8 mouse cellular contexts compared by ENCODE assay signal in the genomic region with DNA sequence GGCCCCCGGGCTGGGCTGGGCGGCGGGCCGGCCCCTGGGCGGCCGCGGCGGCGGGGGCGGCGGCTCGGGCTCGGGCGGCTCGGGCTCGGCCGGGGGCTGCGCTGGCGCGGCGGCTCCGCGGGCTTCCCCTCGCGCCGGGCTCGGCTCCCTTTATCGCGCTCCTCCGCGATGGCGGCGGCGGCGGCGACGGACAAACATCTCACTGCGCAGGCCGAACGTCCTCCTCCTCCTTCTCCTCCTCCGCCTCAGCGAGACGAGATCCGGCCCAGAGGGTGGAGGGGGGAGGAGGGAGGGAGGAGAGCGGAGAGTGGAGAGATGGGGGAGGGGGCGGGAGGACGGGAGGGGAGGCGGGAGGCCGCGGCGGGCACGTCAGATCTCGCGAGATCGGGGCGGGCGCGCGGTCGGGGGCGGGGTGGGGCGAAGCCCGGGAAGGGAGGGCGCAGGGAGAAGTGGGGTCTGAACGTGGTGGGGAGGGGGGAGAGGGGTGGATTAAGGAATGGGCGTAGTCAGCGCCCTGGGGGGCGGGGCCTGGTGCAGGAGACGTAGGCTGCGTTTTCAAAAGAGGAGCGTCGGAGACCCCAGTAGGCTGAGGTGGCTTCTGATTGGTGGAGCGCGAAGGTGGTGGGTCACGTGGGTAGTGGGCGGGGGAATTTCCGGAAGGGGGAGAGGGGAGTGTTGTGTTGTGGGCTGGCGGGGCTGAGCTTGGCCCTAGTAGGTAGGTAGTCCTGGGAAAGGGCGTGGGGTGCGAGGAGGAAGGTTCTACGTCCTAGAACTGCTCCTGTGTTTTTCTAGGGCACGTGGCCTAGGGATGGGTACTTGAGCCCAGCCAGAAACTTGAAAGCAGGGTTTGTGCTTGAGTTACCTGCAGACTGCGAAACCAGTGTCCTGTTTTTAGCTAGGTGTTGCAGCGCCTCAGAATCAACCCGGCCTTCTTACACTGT. TPM values are rescaled to one million over a fixed set of nuclear protein-coding genes. Genes with fewer than 3 reads are reported as not detected.
DNase-seq lines count a peak whose midpoint lies in the region; ATAC-seq lines count a peak whose summit lies in the region.

A gene (minus strand): TSS at position 45 of the 941 bp plus-strand sequence.

- H3K36me3 ChIP-seq in heart, embryonic 10.5 days: no peaks in the 10 kb centered on the region
- H3K36me3 ChIP-seq in kidney, embryonic 15.5 days: no peaks in the 10 kb centered on the region

- H3K9me3 ChIP-seq in heart, embryonic 10.5 days: no peaks in the 10 kb centered on the region
- no peaks in the 10 kb centered on the region for H3K9me3 ChIP-seq in kidney, embryonic 15.5 days (replicated peaks)

- peaks cover 7% of the 10 kb centered on the region for H3K4me1 ChIP-seq in heart, embryonic 10.5 days
- H3K4me1 ChIP-seq in kidney, embryonic 15.5 days: peaks cover 14% of the 10 kb centered on the region; the same call in 1 of the 2 replicates

- ATAC-seq in erythroblast, adult 5-6 weeks (replicated peaks; ENCODE audit: low FRiP score, poor library complexity, severe bottlenecking): peak; percentile 91
- peak; percentile 98 for ATAC-seq in kidney, embryonic 15.5 days (replicated peaks; ENCODE audit: low FRiP score)
- peak; percentile 91 for ATAC-seq in monocyte, adult 5-6 weeks (replicated peaks; ENCODE audit: insufficient number of reproducible peaks, low FRiP score, low TSS enrichment, poor library complexity, severe bottlenecking)

- H3K27ac ChIP-seq in heart, embryonic 10.5 days: peak within 1 kb of the TSS; percentile 97
- peak within 1 kb of the TSS; percentile 98 for H3K27ac ChIP-seq in kidney, embryonic 15.5 days

- peak within 1 kb of the TSS; percentile 99 for H3K9ac ChIP-seq in kidney, embryonic 15.5 days

- H3K4me3 ChIP-seq in heart, embryonic 10.5 days: peak within 1 kb of the TSS; percentile 87
- peak within 1 kb of the TSS; percentile 96 for H3K4me3 ChIP-seq in kidney, embryonic 15.5 days (replicated peaks)

- 13% methylated on average over 73 of the region's 85 CpGs for WGBS in heart, embryonic 10.5 days
- WGBS in kidney, embryonic 15.5 days: 2% methylated on average over 49 of the region's 85 CpGs

- peak; percentile 96 to 97 for DNase-seq in B cell, adult 2 months
- peak; percentile 98 for DNase-seq in brain, adult 2 months (ENCODE audit: low read depth, low spot score)
- peak; percentile 99 for DNase-seq in heart, embryonic 10.5 days (ENCODE audit: low spot score)
- DNase-seq in liver: peak; percentile 95
- peak; percentile 94 to 97 for DNase-seq in spleen, postnatal 4 days (ENCODE audit: low spot score in 2 of 2)

- no peaks in the 10 kb centered on the region for H3K27me3 ChIP-seq in heart, embryonic 10.5 days (ENCODE audit: insufficient read depth, poor library complexity, severe bottlenecking)
- H3K27me3 ChIP-seq in kidney, embryonic 15.5 days: no peaks in the 10 kb centered on the region

- H3K4me2 ChIP-seq in kidney, embryonic 15.5 days: peak within 1 kb of the TSS; percentile 81

RNA-seq across cellular contexts. Expression of the gene that starts here (rescaled TPM):
- total RNA-seq in erythroblast, adult 5-6 weeks (2015; ENCODE audit: low replicate concordance): 52.2 and 66.5 TPM in 2 replicates
- total RNA-seq in erythroblast, adult 5-6 weeks (2017; ENCODE audit: low replicate concordance): 170 and 201 TPM in 2 replicates
- polyA plus RNA-seq in heart, embryonic 10.5 days (2016; fragmentation: Nextera tagmentation; extraction: Ambion mirVana): 20.0 and 26.2 TPM in 2 replicates
- 28.5 and 28.7 TPM in 2 replicates for polyA plus RNA-seq in kidney, embryonic 15.5 days (2015; fragmentation: Nextera tagmentation; extraction: Ambion mirVana)
- total RNA-seq in monocyte, adult 5-6 weeks (2017): 303 to 478 TPM (median 420 TPM) in 3 replicates

Comparison
In these comparisons a context has a peak if more than half of its experiments do, and no peak if none do; other contexts are left out.
1. Peak in every context shown above with its lines: DNase-seq, ATAC-seq, H3K4me3 ChIP-seq and H3K27ac ChIP-seq.